Mouse (Mus musculus): ENCODE measurements around the gene Hnrnpk.
"Not testable (repeated sequence)": the region's sequence is repeated elsewhere in the genome, so short reads cannot be mapped to it uniquely, and the experiment has no call there.

DNA sequence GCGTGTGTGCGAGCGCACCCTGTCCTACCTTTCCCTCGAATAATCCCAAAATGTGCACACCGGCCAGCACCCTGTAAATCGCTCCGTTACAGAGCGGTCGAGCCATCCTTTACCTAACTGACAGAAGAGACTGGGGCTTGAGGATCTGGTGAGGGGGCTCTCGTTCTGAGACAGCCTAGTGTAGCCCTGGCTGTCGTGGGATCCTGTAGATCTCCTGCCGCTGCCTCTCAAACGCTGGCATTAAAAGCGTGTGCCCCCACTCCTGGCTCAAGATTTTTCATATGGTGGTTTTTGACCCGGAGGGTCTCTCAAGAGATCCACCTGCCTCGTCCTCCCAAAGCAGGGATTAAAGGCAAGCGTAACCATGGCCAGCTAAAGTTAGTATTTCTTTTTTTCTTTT is at the start of gene Hnrnpk:
- TF ChIP-seq POLR2A, CTCF (IDR thresholded peaks at IDR 0.05; ENCODE audit: insufficient read depth, low read depth, low read length): not testable (repeated sequence)
